Mouse (Mus musculus): ENCODE measurements around the gene C1ql2. TPM values are rescaled to one million over a fixed set of nuclear protein-coding genes. Genes with fewer than 3 reads are reported as not detected.

Gene C1ql2
- total and polyA plus RNA-seq, 3 experiments, result not detected

Other genes starting within 250 kb of the C1ql2 start
- 164 and 220 TPM in 2 replicates for gene Dbi, start 219.5 kb upstream of the C1ql2 start, total RNA-seq (2012; rRNA removed)
- 100 to 1,000 TPM in 1 of 2 experiments, not detected in 1; 149 TPM for gene Dbi, start 219.5 kb upstream of the C1ql2 start, polyA plus RNA-seq (2012; ENCODE audit: insufficient read depth in 1 of 2, insufficient read length in 2 of 2, low read depth in 1 of 2, low replicate concordance in 2 of 2, missing spikeins in 1 of 2)
- gene 3110009E18Rik, start 219.4 kb upstream of the C1ql2 start, total RNA-seq (2012; rRNA removed), result 13.8 and 15.1 TPM in 2 replicates
- 10 to 100 TPM in 1 of 2 experiments, not detected in 1; 16.5 TPM for gene 3110009E18Rik, start 219.4 kb upstream of the C1ql2 start, polyA plus RNA-seq (2012; ENCODE audit: insufficient read depth in 1 of 2, insufficient read length in 2 of 2, low read depth in 1 of 2, low replicate concordance in 2 of 2, missing spikeins in 1 of 2)
- gene Steap3, start 67.9 kb upstream of the C1ql2 start, total RNA-seq (2012; rRNA removed), result 83.2 and 101 TPM in 2 replicates
- 10 to 100 TPM; 50.2 to 98.2 TPM for gene Steap3, start 67.9 kb upstream of the C1ql2 start, polyA plus RNA-seq (2012; ENCODE audit: insufficient read depth in 1 of 2, insufficient read length in 2 of 2, low read depth in 1 of 2, low replicate concordance in 2 of 2, missing spikeins in 1 of 2)
- gene Marco, start 164.4 kb downstream of the C1ql2 start, total RNA-seq (2012; rRNA removed), result not detected in 2 replicates
- gene Marco, start 164.4 kb downstream of the C1ql2 start, polyA plus RNA-seq (2012; ENCODE audit: insufficient read depth in 1 of 2, insufficient read length in 2 of 2, low read depth in 1 of 2, low replicate concordance in 2 of 2, missing spikeins in 1 of 2), result not detected